Mouse (Mus musculus): ENCODE measurements around the gene Cdh13. TPM values are rescaled to one million over a fixed set of nuclear protein-coding genes. Genes with fewer than 3 reads are reported as not detected.

Cdh13 gene
- 9.4 TPM for polyA plus RNA-seq (2012; fragmentation: generic; extraction: Trizol)
- long read RNA-seq, experiment 1, partial matches to known transcripts, result 49 of 53 reads
- long read RNA-seq, experiment 1, other reads (novel, unspliced or antisense), result 4 of 53 reads
- long read RNA-seq, experiment 2, partial matches to known transcripts, result 134 of 140 reads
- long read RNA-seq, experiment 2, other reads (novel, unspliced or antisense), result 5 of 140 reads

GRCm38 (mm10) chr8:118283600-118284111 lies at the start of gene Cdh13:
Gene Cdh13, plus strand, starts transcription at chr8:118283733.
- Histone ChIP-seq H3K4me3 (ENCODE audit: insufficient read depth, poor library complexity, severe bottlenecking) (peak within 1 kb of the TSS; percentile 52), H3K79me3 (ENCODE audit: low read depth) (peaks cover 12% of the 10 kb centered on the region), H3K27me3 (ENCODE audit: control insufficient read depth, insufficient read depth, insufficient read length) (no peaks in the 10 kb centered on the region), H3ac (ENCODE audit: control insufficient read depth, insufficient read length, low read depth) (peak within 1 kb of the TSS; percentile 98), H3K79me2 (ENCODE audit: control insufficient read depth, insufficient read depth) (peaks cover 37% of the 10 kb centered on the region), H3K36me3 (ENCODE audit: control insufficient read depth, insufficient read depth) (no peaks in the 10 kb centered on the region)
- no peak for TF ChIP-seq MAX (IDR thresholded peaks at IDR 0.05)
- no peak for TF ChIP-seq USF1 (IDR thresholded peaks at IDR 0.05; ENCODE audit: low read depth)
- TF ChIP-seq MYOD1 (IDR thresholded peaks at IDR 0.05; ENCODE audit: control insufficient read depth, insufficient read length, low read depth), result no peak
- TF ChIP-seq CEBPB (IDR thresholded peaks at IDR 0.05; ENCODE audit: low read depth), result no peak
- TF ChIP-seq FOSL1 (IDR thresholded peaks at IDR 0.05; ENCODE audit: insufficient read depth, low read length, poor library complexity, severe bottlenecking), result no peak
- TF ChIP-seq MYOG (IDR thresholded peaks at IDR 0.05; ENCODE audit: control insufficient read depth, extremely low read depth, insufficient read length), result no peak
- no peak for TF ChIP-seq CTCF (IDR thresholded peaks at IDR 0.05; ENCODE audit: control insufficient read depth, insufficient read depth, insufficient read length)

- Histone ChIP-seq H3K79me3 (ENCODE audit: low read depth) (no peaks in the 10 kb centered on the region), H3K27me3 (ENCODE audit: control insufficient read depth, insufficient read depth, insufficient read length) (no peaks in the 10 kb centered on the region), H3K36me3 (ENCODE audit: control insufficient read depth, insufficient read depth) (no peaks in the 10 kb centered on the region), H3K4me3 (ENCODE audit: insufficient read depth, poor library complexity, severe bottlenecking) (no peak overlapping the region), H3ac (ENCODE audit: control insufficient read depth, insufficient read length, low read depth) (no peak overlapping the region), H3K79me2 (ENCODE audit: control insufficient read depth, insufficient read depth) (no peaks in the 10 kb centered on the region)
- TF ChIP-seq FOSL1 (IDR thresholded peaks at IDR 0.05; ENCODE audit: insufficient read depth, low read length, poor library complexity, severe bottlenecking) (no peak), CEBPB (IDR thresholded peaks at IDR 0.05; ENCODE audit: low read depth) (no peak), MYOG (IDR thresholded peaks at IDR 0.05; ENCODE audit: control insufficient read depth, extremely low read depth, insufficient read length) (no peak), MAX (IDR thresholded peaks at IDR 0.05) (no peak), CTCF (IDR thresholded peaks at IDR 0.05; ENCODE audit: control insufficient read depth, insufficient read depth, insufficient read length) (no peak)
Observed at GRCm38 (mm10) chr8:118235626-118236025, 47.9 kb upstream of the Cdh13 start.

- Histone ChIP-seq H3K79me2 (ENCODE audit: control insufficient read depth, insufficient read depth) (no peaks in the 10 kb centered on the region), H3K27me3 (ENCODE audit: control insufficient read depth, insufficient read depth, insufficient read length) (no peaks in the 10 kb centered on the region), H3K4me3 (ENCODE audit: insufficient read depth, poor library complexity, severe bottlenecking) (no peak overlapping the region), H3ac (ENCODE audit: control insufficient read depth, insufficient read length, low read depth) (no peak overlapping the region), H3K36me3 (ENCODE audit: control insufficient read depth, insufficient read depth) (no peaks in the 10 kb centered on the region), H3K79me3 (ENCODE audit: low read depth) (no peaks in the 10 kb centered on the region)
- peak; percentile 9 for TF ChIP-seq CTCF (IDR thresholded peaks at IDR 0.05; ENCODE audit: control insufficient read depth, insufficient read depth, insufficient read length)
- TF ChIP-seq MYOD1 (IDR thresholded peaks at IDR 0.05; ENCODE audit: control insufficient read depth, insufficient read length, low read depth), result no peak
Observed at GRCm38 (mm10) chr8:118237150-118237620, 46.3 kb upstream of the Cdh13 start.

- H3K36me3 ChIP-seq (ENCODE audit: control insufficient read depth, insufficient read depth), result no peaks in the 10 kb centered on the region
- no peaks in the 10 kb centered on the region for H3K27me3 ChIP-seq (ENCODE audit: control insufficient read depth, insufficient read depth, insufficient read length)
- no peak overlapping the region for H3ac ChIP-seq (ENCODE audit: control insufficient read depth, insufficient read length, low read depth)
- H3K79me3 ChIP-seq (ENCODE audit: low read depth), result no peaks in the 10 kb centered on the region
- H3K4me3 ChIP-seq (ENCODE audit: insufficient read depth, poor library complexity, severe bottlenecking), result no peak overlapping the region
- TF ChIP-seq FOSL1 (IDR thresholded peaks at IDR 0.05; ENCODE audit: insufficient read depth, low read length, poor library complexity, severe bottlenecking), result no peak
- TF ChIP-seq CTCF (IDR thresholded peaks at IDR 0.05; ENCODE audit: control insufficient read depth, insufficient read depth, insufficient read length), result no peak
- no peak for TF ChIP-seq MYOG (IDR thresholded peaks at IDR 0.05; ENCODE audit: control insufficient read depth, extremely low read depth, insufficient read length)
- TF ChIP-seq CEBPB (IDR thresholded peaks at IDR 0.05; ENCODE audit: low read depth), result no peak
- TF ChIP-seq USF1 (IDR thresholded peaks at IDR 0.05; ENCODE audit: low read depth), result no peak
- no peak for TF ChIP-seq MYOD1 (IDR thresholded peaks at IDR 0.05; ENCODE audit: control insufficient read depth, insufficient read length, low read depth)
- TF ChIP-seq MAX (IDR thresholded peaks at IDR 0.05), result no peak
- H3K79me2 ChIP-seq (ENCODE audit: control insufficient read depth, insufficient read depth), result no peaks in the 10 kb centered on the region
Observed at GRCm38 (mm10) chr8:118238156-118238555, 45.4 kb upstream of the Cdh13 start.

- H3K36me3 ChIP-seq (ENCODE audit: control insufficient read depth, insufficient read depth), result no peaks in the 10 kb centered on the region
- no peak overlapping the region for H3ac ChIP-seq (ENCODE audit: control insufficient read depth, insufficient read length, low read depth)
- H3K79me3 ChIP-seq (ENCODE audit: low read depth), result no peaks in the 10 kb centered on the region
- H3K4me3 ChIP-seq (ENCODE audit: insufficient read depth, poor library complexity, severe bottlenecking), result no peak overlapping the region
- no peaks in the 10 kb centered on the region for H3K79me2 ChIP-seq (ENCODE audit: control insufficient read depth, insufficient read depth)
- H3K27me3 ChIP-seq (ENCODE audit: control insufficient read depth, insufficient read depth, insufficient read length), result no peaks in the 10 kb centered on the region
- TF ChIP-seq MYOD1 (IDR thresholded peaks at IDR 0.05; ENCODE audit: control insufficient read depth, insufficient read length, low read depth) (no peak), CTCF (IDR thresholded peaks at IDR 0.05; ENCODE audit: control insufficient read depth, insufficient read depth, insufficient read length) (no peak)
Observed at GRCm38 (mm10) chr8:118239186-118239585, 44.3 kb upstream of the Cdh13 start.

- TF ChIP-seq USF1 (IDR thresholded peaks at IDR 0.05; ENCODE audit: low read depth), result no peak
- TF ChIP-seq MAX (IDR thresholded peaks at IDR 0.05), result no peak
- peak; percentile 24 for TF ChIP-seq MYOD1 (IDR thresholded peaks at IDR 0.05; ENCODE audit: control insufficient read depth, insufficient read length, low read depth)
- H3K4me3 ChIP-seq (ENCODE audit: insufficient read depth, poor library complexity, severe bottlenecking), result no peak overlapping the region
- no peaks in the 10 kb centered on the region for H3K79me3 ChIP-seq (ENCODE audit: low read depth)
Observed at GRCm38 (mm10) chr8:118249319-118249718, 34.2 kb upstream of the Cdh13 start.

More at GRCm38 (mm10) chr8:118249319-118249718, 34.2 kb upstream of the Cdh13 start:
- Histone ChIP-seq H3K79me2 (ENCODE audit: control insufficient read depth, insufficient read depth) (no peaks in the 10 kb centered on the region), H3K36me3 (ENCODE audit: control insufficient read depth, insufficient read depth) (no peaks in the 10 kb centered on the region), H3K27me3 (ENCODE audit: control insufficient read depth, insufficient read depth, insufficient read length) (no peaks in the 10 kb centered on the region), H3ac (ENCODE audit: control insufficient read depth, insufficient read length, low read depth) (no peak overlapping the region)
